Mouse (Mus musculus) embryonic facial prominence, embryonic 11.5 days (tissue): ENCODE data around the gene Prss16. TPM values are rescaled to one million over a fixed set of nuclear protein-coding genes. Genes with fewer than 3 reads are reported as not detected.

Experiments used
- ATAC-seq: fragments of 200-750 bp; cut with Nextera tagmentation; replicated peaks from 2 replicates; pipeline ENCODE4 v1.8.0; 2017; ENCODE audit warnings: low read depth; ENCODE audit not compliant: insufficient number of reproducible peaks, low FRiP score, low TSS enrichment
- DNase-seq: peaks from one replicate; pipeline ENCODE4 v3.0.0-alpha.2; 2015; ENCODE audit warnings: low spot score
- H3K27ac ChIP-seq: fragments of 300-500 bp; sonication (generic); replicated peaks from 2 replicates; pipeline ENCODE4 v1.5.1; 2014; ENCODE audit warnings: mild to moderate bottlenecking, low read depth, low read length, control low read depth
- H3K27me3 ChIP-seq: fragments of 300-500 bp; sonication (generic); 2 replicates; pipeline ENCODE4 v1.6.1; 2014; ENCODE audit warnings: mild to moderate bottlenecking, low read length, moderate library complexity, mixed read lengths; ENCODE audit not compliant: control insufficient read depth, insufficient read depth
- H3K36me3 ChIP-seq: fragments of 300-500 bp; sonication (generic); replicated peaks from 2 replicates; pipeline ENCODE4 v1.6.1; 2014; ENCODE audit warnings: low read depth, mild to moderate bottlenecking, low read length, moderate library complexity, mixed read lengths; ENCODE audit not compliant: control insufficient read depth, insufficient read depth
- H3K4me1 ChIP-seq: fragments of 300-500 bp; sonication (generic); 2 replicates; pipeline ENCODE4 v1.6.1; 2014; ENCODE audit warnings: low read length, mixed read lengths; ENCODE audit not compliant: control insufficient read depth, insufficient read depth
- H3K4me2 ChIP-seq: fragments of 300-500 bp; sonication (generic); 2 replicates; pipeline ENCODE4 v1.6.1; 2014; ENCODE audit warnings: low read depth, mild to moderate bottlenecking, control low read depth, low read length, moderate library complexity
- H3K4me3 ChIP-seq: fragments of 300-500 bp; sonication (generic); 2 replicates; pipeline ENCODE4 v1.5.1; 2014; ENCODE audit warnings: low read depth, low read length, control low read depth
- H3K9ac ChIP-seq: fragments of 300-500 bp; sonication (generic); replicated peaks from 2 replicates; pipeline ENCODE4 v1.6.1; 2014; ENCODE audit warnings: mild to moderate bottlenecking, control low read depth, low read length
- H3K9me3 ChIP-seq: fragments of 300-500 bp; sonication (generic); replicated peaks from 2 replicates; pipeline ENCODE4 v1.6.1; 2016; ENCODE audit warnings: mild to moderate bottlenecking, low read length, inconsistent platforms, mixed read lengths; ENCODE audit not compliant: control insufficient read depth
- WGBS: fragments of 180-500 bp; shearing (Covaris S2); extraction: QIAGEN DNeasy Blood & Tissue Kit; methylation state at CpG from one replicate; pipeline ENCODE4 v1.1.7; 2014; 5-methylcytosine and 5-hydroxymethylcytosine counted together
- microRNA-seq: library from miRNA; unstranded; fragments of <30 nt; microRNA quantifications from one replicate; pipeline ENCODE4, GENCODE M21; 2016; ENCODE audit warnings: borderline number of aligned reads
- polyA plus RNA-seq: library from polyadenylated mRNA; unstranded; fragments of >200 nt; fragmentation: Nextera tagmentation; extraction: Ambion mirVana; gene quantifications from 2 replicates; pipeline ENCODE4 v1.2.1, GENCODE M21; 2014

Prss16 gene
- polyA plus RNA-seq, 1 experiment from 2014 or later: 0.50 TPM

- Histone ChIP-seq H3K4me2 (no peak overlapping the region), H3K4me1 (no peaks in the 10 kb centered on the region), H3K9ac (no peak overlapping the region), H3K4me3 (no peak overlapping the region), H3K9me3 (no peaks in the 10 kb centered on the region), H3K27me3 (no peaks in the 10 kb centered on the region), H3K36me3 (no peaks in the 10 kb centered on the region), H3K27ac (no peak overlapping the region)
- no peak for DNase-seq
- 59% methylated on average over 1 of the region's 1 CpGs for WGBS
- ATAC-seq: no peak
Observed at GRCm38 (mm10) chr13:21969269-21969668, 40.3 kb downstream of the Prss16 start.

Small RNA genes within 50 kb of the gene (microRNA-seq; reads per million reads assigned to microRNA genes)
- not detected for gene Gm44390
- gene Gm44486: not detected

Other genes with a start within 250 kb of the Prss16 start
- gene Hist1h1b, start 229.1 kb downstream of the Prss16 start, polyA plus RNA-seq: 20.2 and 23.6 TPM in 2 replicates
- gene Hist1h3i, start 226.4 kb downstream of the Prss16 start, polyA plus RNA-seq: 270 and 294 TPM in 2 replicates
- 3.7 and 7.3 TPM in 2 replicates for gene Hist1h2an, start 222.5 kb downstream of the Prss16 start, polyA plus RNA-seq
- 3.1 and 3.8 TPM in 2 replicates for gene Hist1h2bp, start 222.3 kb downstream of the Prss16 start, polyA plus RNA-seq
- 23.5 and 23.8 TPM in 2 replicates for gene Hist1h2bq, start 199.5 kb downstream of the Prss16 start, polyA plus RNA-seq
- gene Hist1h2ao, start 199.3 kb downstream of the Prss16 start, polyA plus RNA-seq: 2.8 TPM in 1 of 2 replicates, not detected in the other
- not detected in 2 replicates for gene Hist1h4m, start 198.0 kb downstream of the Prss16 start, polyA plus RNA-seq
- gene Hist1h4n, start 177.5 kb downstream of the Prss16 start, polyA plus RNA-seq: 13.9 and 16.6 TPM in 2 replicates
- 5,875 and 5,942 TPM in 2 replicates for gene Hist1h2ap, start 176.2 kb downstream of the Prss16 start, polyA plus RNA-seq
- gene Hist1h2br, start 176.0 kb downstream of the Prss16 start, polyA plus RNA-seq: 23.1 and 25.1 TPM in 2 replicates
- 28.2 and 30.4 TPM in 2 replicates for gene Zfp184, start 64.6 kb downstream of the Prss16 start, polyA plus RNA-seq
- gene Pom121l2, start 28.5 kb downstream of the Prss16 start, polyA plus RNA-seq: 0.24 TPM in 1 of 2 replicates, not detected in the other
- 4.2 and 20.5 TPM in 2 replicates for gene Hist1h2ah, start 25.8 kb upstream of the Prss16 start, polyA plus RNA-seq
- 15.9 and 24.3 TPM in 2 replicates for gene Hist1h2bk, start 26.1 kb upstream of the Prss16 start, polyA plus RNA-seq
- 31.9 and 34.5 TPM in 2 replicates for gene Hist1h4i, start 31.6 kb upstream of the Prss16 start, polyA plus RNA-seq
- 99.8 and 102 TPM in 2 replicates for gene Hist1h2ag, start 33.2 kb upstream of the Prss16 start, polyA plus RNA-seq
- gene Hist1h2bj, start 33.5 kb upstream of the Prss16 start, polyA plus RNA-seq: 14.2 and 16.0 TPM in 2 replicates
- gene Vmn1r188, start 74.7 kb upstream of the Prss16 start, polyA plus RNA-seq: not detected in 2 replicates
- gene Vmn1r189, start 96.1 kb upstream of the Prss16 start, polyA plus RNA-seq: not detected in 2 replicates
- gene Vmn1r191, start 174.2 kb upstream of the Prss16 start, polyA plus RNA-seq: not detected in 2 replicates
- not detected in 2 replicates for gene Vmn1r192, start 181.4 kb upstream of the Prss16 start, polyA plus RNA-seq
- gene Vmn1r193, start 213.4 kb upstream of the Prss16 start, polyA plus RNA-seq: not detected in 2 replicates
- gene Vmn1r194, start 234.5 kb upstream of the Prss16 start, polyA plus RNA-seq: not detected in 2 replicates